ENCODE assay signal across 10 mouse cellular contexts in the genomic region with DNA sequence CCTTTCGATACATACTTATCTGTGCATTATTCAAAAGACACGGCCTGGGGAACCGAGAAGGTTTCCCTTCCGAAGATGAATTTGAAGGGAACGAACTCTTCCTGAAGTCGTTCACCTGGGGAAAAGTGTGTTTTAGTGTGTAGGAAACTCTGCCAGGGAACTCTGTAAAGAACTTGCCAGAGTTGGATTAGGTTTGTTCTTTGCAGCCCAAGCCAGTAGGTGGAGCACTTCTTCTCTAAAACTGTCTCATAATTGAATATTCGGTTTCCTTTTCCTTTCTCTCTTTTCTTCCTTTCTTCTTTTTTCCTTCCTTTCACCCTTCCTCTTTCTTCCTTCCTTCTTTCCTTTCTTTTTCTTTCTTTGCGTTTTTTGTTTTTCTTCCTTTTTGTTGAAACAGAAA. TPM values are rescaled to one million over a fixed set of nuclear protein-coding genes. Genes with fewer than 3 reads are reported as not detected.
DNase-seq lines count a peak whose midpoint lies in the region; ATAC-seq lines count a peak whose summit lies in the region.
"Had no signal": no experiment of that assay in that cellular context is flagged by ENCODE, and none has a peak within 500 bp of the region (broad histone marks: within the 10 kb centered on the region; RNA-seq: fewer than 3 reads in every experiment).

No protein-coding gene starts in this region.

- 39% methylated on average over 8 of the region's 8 CpGs for WGBS in heart, embryonic 12.5 days
- 53% methylated on average over 8 of the region's 8 CpGs for WGBS in midbrain, embryonic 11.5 days
- 48% methylated on average over 8 of the region's 8 CpGs for WGBS in midbrain, embryonic 15.5 days

- peak; percentile 7 to 29 for DNase-seq in heart, postnatal 10 days
- peak; percentile 91 for DNase-seq in midbrain, embryonic 11.5 days (ENCODE audit: low spot score, missing footprints)
- DNase-seq in urinary bladder, postnatal 4 days (ENCODE audit: low spot score in 2 of 2) = no peak

- no peak overlapping the region for H3K4me3 ChIP-seq in heart, embryonic 12.5 days
- H3K4me3 ChIP-seq in midbrain, embryonic 11.5 days (ENCODE audit: low read depth, low read length) = no peak overlapping the region
- no peak overlapping the region for H3K4me3 ChIP-seq in midbrain, embryonic 15.5 days
- H3K4me3 ChIP-seq in megakaryocyte, embryonic 14.5 days (replicated peaks) = peak overlapping the region; percentile 74
- H3K4me3 ChIP-seq: heart, embryonic 13.5 days had no signal

- H3K27me3 ChIP-seq in heart, embryonic 12.5 days (replicated peaks) = no peaks in the 10 kb centered on the region
- H3K27me3 ChIP-seq in midbrain, embryonic 11.5 days (ENCODE audit: control insufficient read depth, insufficient read depth, low read length) = no peaks in the 10 kb centered on the region
- H3K27me3 ChIP-seq in midbrain, embryonic 15.5 days (replicated peaks) = no peaks in the 10 kb centered on the region
- H3K27me3 ChIP-seq in megakaryocyte, embryonic 14.5 days (replicated peaks) = peaks cover 2% of the 10 kb centered on the region
- H3K27me3 ChIP-seq: heart, embryonic 13.5 days had no signal

- H3K4me1 ChIP-seq in heart, embryonic 12.5 days (replicated peaks) = no peaks in the 10 kb centered on the region
- no peaks in the 10 kb centered on the region for H3K4me1 ChIP-seq in midbrain, embryonic 11.5 days (ENCODE audit: control insufficient read depth, insufficient read depth, low read length)
- H3K4me1 ChIP-seq in midbrain, embryonic 15.5 days = no peaks in the 10 kb centered on the region
- peaks cover 21% of the 10 kb centered on the region for H3K4me1 ChIP-seq in megakaryocyte, embryonic 14.5 days
- H3K4me1 ChIP-seq: heart, embryonic 13.5 days had no signal

- intact Hi-C loops in heart, postnatal 10 days (cut with DNase I) = loop anchor here (5.0 kb wide), 1 partner anchor 137 kb away; a partner anchor contains a TSS

- H3K4me2 ChIP-seq in heart, embryonic 12.5 days = no peak overlapping the region
- H3K4me2 ChIP-seq in midbrain, embryonic 11.5 days = no peak overlapping the region
- no peak overlapping the region for H3K4me2 ChIP-seq in midbrain, embryonic 15.5 days
- H3K4me2 ChIP-seq: heart, embryonic 13.5 days had no signal

- no peak overlapping the region for H3K27ac ChIP-seq in heart, embryonic 12.5 days (ENCODE audit: poor library complexity, severe bottlenecking)
- no peak overlapping the region for H3K27ac ChIP-seq in midbrain, embryonic 11.5 days (ENCODE audit: low read depth, low read length)
- no peak overlapping the region for H3K27ac ChIP-seq in midbrain, embryonic 15.5 days
- H3K27ac ChIP-seq: heart, embryonic 13.5 days had no signal

- H3K9ac ChIP-seq in heart, embryonic 12.5 days = no peak overlapping the region
- no peak overlapping the region for H3K9ac ChIP-seq in midbrain, embryonic 11.5 days (ENCODE audit: low read length)
- no peak overlapping the region for H3K9ac ChIP-seq in midbrain, embryonic 15.5 days
- H3K9ac ChIP-seq: heart, embryonic 13.5 days had no signal

- no peaks in the 10 kb centered on the region for H3K36me3 ChIP-seq in heart, embryonic 12.5 days
- H3K36me3 ChIP-seq in midbrain, embryonic 11.5 days (ENCODE audit: control insufficient read depth, insufficient read depth, low read length) = no peaks in the 10 kb centered on the region
- H3K36me3 ChIP-seq in midbrain, embryonic 15.5 days (replicated peaks) = no peaks in the 10 kb centered on the region
- H3K36me3 ChIP-seq in megakaryocyte, embryonic 14.5 days (replicated peaks; ENCODE audit: low read length) = no peaks in the 10 kb centered on the region
- H3K36me3 ChIP-seq: heart, embryonic 13.5 days had no signal

- no peaks in the 10 kb centered on the region for H3K9me3 ChIP-seq in heart, embryonic 12.5 days (replicated peaks)
- H3K9me3 ChIP-seq in midbrain, embryonic 11.5 days (ENCODE audit: control insufficient read depth, low read length) = no peaks in the 10 kb centered on the region
- H3K9me3 ChIP-seq in midbrain, embryonic 15.5 days = no peaks in the 10 kb centered on the region
- no peaks in the 10 kb centered on the region for H3K9me3 ChIP-seq in megakaryocyte, embryonic 14.5 days
- H3K9me3 ChIP-seq: heart, embryonic 13.5 days had no signal

- no peak for ATAC-seq in heart, embryonic 12.5 days (ENCODE audit: insufficient number of reproducible peaks, low FRiP score)
- ATAC-seq in midbrain, embryonic 11.5 days (ENCODE audit: low FRiP score) = no peak
- no peak for ATAC-seq in midbrain, embryonic 15.5 days (replicated peaks)
- ATAC-seq in activated CD4-positive, CD25-positive, alpha-beta regulatory T cell, adult 4 months = peak; percentile 57
- no peak for ATAC-seq in erythroid progenitor cell, adult 5-6 weeks (replicated peaks; ENCODE audit: low FRiP score, poor library complexity, severe bottlenecking)

RNA-seq across cellular contexts. Expression of a gene that starts 3.4 kb away (rescaled TPM):
- total RNA-seq in heart, postnatal 10 days (2021) = not detected
- not detected in 2 replicates for polyA plus RNA-seq in heart, embryonic 12.5 days (2016; fragmentation: Nextera tagmentation; extraction: Ambion mirVana)
- not detected in 2 replicates for polyA plus RNA-seq in midbrain, embryonic 11.5 days (2014; fragmentation: Nextera tagmentation; extraction: Ambion mirVana)
- not detected in 2 replicates for polyA plus RNA-seq in midbrain, embryonic 15.5 days (2015; fragmentation: Nextera tagmentation; extraction: Ambion mirVana)
- polyA plus RNA-seq in activated CD4-positive, CD25-positive, alpha-beta regulatory T cell, adult 4 months (2017; shearing (Covaris generic)) = not detected
- not detected in 2 replicates for polyA plus RNA-seq in megakaryocyte, embryonic 14.5 days (2012; ENCODE audit: insufficient read depth, low replicate concordance)
- total RNA-seq in erythroid progenitor cell, adult 5-6 weeks (2015; ENCODE audit: low replicate concordance) = not detected in 2 replicates
- total RNA-seq in erythroid progenitor cell, adult 5-6 weeks (2017; ENCODE audit: low replicate concordance) = not detected in 2 replicates
- total RNA-seq: adrenal gland, postnatal 36 days had no signal
- polyA plus RNA-seq: heart, embryonic 13.5 days had no signal

RNA-seq across cellular contexts. Expression of a gene that starts 3.6 kb away (rescaled TPM):
- total RNA-seq in heart, postnatal 10 days (2021) = not detected
- not detected in 2 replicates for polyA plus RNA-seq in heart, embryonic 12.5 days (2016; fragmentation: Nextera tagmentation; extraction: Ambion mirVana)
- not detected in 2 replicates for polyA plus RNA-seq in midbrain, embryonic 11.5 days (2014; fragmentation: Nextera tagmentation; extraction: Ambion mirVana)
- not detected in 2 replicates for polyA plus RNA-seq in midbrain, embryonic 15.5 days (2015; fragmentation: Nextera tagmentation; extraction: Ambion mirVana)
- polyA plus RNA-seq in activated CD4-positive, CD25-positive, alpha-beta regulatory T cell, adult 4 months (2017; shearing (Covaris generic)) = not detected
- polyA plus RNA-seq in megakaryocyte, embryonic 14.5 days (2012; ENCODE audit: insufficient read depth, low replicate concordance) = not detected in 2 replicates
- not detected in 2 replicates for total RNA-seq in erythroid progenitor cell, adult 5-6 weeks (2015; ENCODE audit: low replicate concordance)
- total RNA-seq in erythroid progenitor cell, adult 5-6 weeks (2017; ENCODE audit: low replicate concordance) = not detected in 2 replicates
- total RNA-seq: adrenal gland, postnatal 36 days had no signal
- polyA plus RNA-seq: heart, embryonic 13.5 days had no signal

RNA-seq across cellular contexts. Expression of a gene that starts 10.8 kb away (rescaled TPM):
- not detected for total RNA-seq in heart, postnatal 10 days (2021)
- polyA plus RNA-seq in heart, embryonic 12.5 days (2016; fragmentation: Nextera tagmentation; extraction: Ambion mirVana) = not detected in 2 replicates
- not detected in 2 replicates for polyA plus RNA-seq in midbrain, embryonic 11.5 days (2014; fragmentation: Nextera tagmentation; extraction: Ambion mirVana)
- polyA plus RNA-seq in midbrain, embryonic 15.5 days (2015; fragmentation: Nextera tagmentation; extraction: Ambion mirVana) = not detected in 2 replicates
- not detected for polyA plus RNA-seq in activated CD4-positive, CD25-positive, alpha-beta regulatory T cell, adult 4 months (2017; shearing (Covaris generic))
- polyA plus RNA-seq in megakaryocyte, embryonic 14.5 days (2012; ENCODE audit: insufficient read depth, low replicate concordance) = not detected in 2 replicates
- total RNA-seq in erythroid progenitor cell, adult 5-6 weeks (2015; ENCODE audit: low replicate concordance) = not detected in 2 replicates
- total RNA-seq in erythroid progenitor cell, adult 5-6 weeks (2017; ENCODE audit: low replicate concordance) = not detected in 2 replicates
- total RNA-seq: adrenal gland, postnatal 36 days had no signal
- polyA plus RNA-seq: heart, embryonic 13.5 days had no signal

RNA-seq across cellular contexts. Expression of a gene that starts 36.1 kb away (rescaled TPM):
- total RNA-seq in heart, postnatal 10 days (2021) = not detected
- not detected in 2 replicates for polyA plus RNA-seq in heart, embryonic 12.5 days (2016; fragmentation: Nextera tagmentation; extraction: Ambion mirVana)
- not detected in 2 replicates for polyA plus RNA-seq in midbrain, embryonic 11.5 days (2014; fragmentation: Nextera tagmentation; extraction: Ambion mirVana)
- not detected in 2 replicates for polyA plus RNA-seq in midbrain, embryonic 15.5 days (2015; fragmentation: Nextera tagmentation; extraction: Ambion mirVana)
- polyA plus RNA-seq in activated CD4-positive, CD25-positive, alpha-beta regulatory T cell, adult 4 months (2017; shearing (Covaris generic)) = not detected
- polyA plus RNA-seq in megakaryocyte, embryonic 14.5 days (2012; ENCODE audit: insufficient read depth, low replicate concordance) = not detected in 2 replicates
- total RNA-seq in erythroid progenitor cell, adult 5-6 weeks (2015; ENCODE audit: low replicate concordance) = not detected in 2 replicates
- not detected in 2 replicates for total RNA-seq in erythroid progenitor cell, adult 5-6 weeks (2017; ENCODE audit: low replicate concordance)
- total RNA-seq: adrenal gland, postnatal 36 days had no signal
- polyA plus RNA-seq: heart, embryonic 13.5 days had no signal

RNA-seq across cellular contexts. Expression of a gene that starts 41.2 kb away (rescaled TPM):
- under 1 TPM; 0.50 TPM for total RNA-seq in heart, postnatal 10 days (2021)
- 0.83 and 1.1 TPM in 2 replicates for polyA plus RNA-seq in heart, embryonic 12.5 days (2016; fragmentation: Nextera tagmentation; extraction: Ambion mirVana)
- polyA plus RNA-seq in midbrain, embryonic 11.5 days (2014; fragmentation: Nextera tagmentation; extraction: Ambion mirVana) = 1.4 and 1.6 TPM in 2 replicates
- 1.2 and 1.6 TPM in 2 replicates for polyA plus RNA-seq in midbrain, embryonic 15.5 days (2015; fragmentation: Nextera tagmentation; extraction: Ambion mirVana)
- polyA plus RNA-seq in activated CD4-positive, CD25-positive, alpha-beta regulatory T cell, adult 4 months (2017; shearing (Covaris generic)) = not detected
- polyA plus RNA-seq in megakaryocyte, embryonic 14.5 days (2012; ENCODE audit: insufficient read depth, low replicate concordance) = 0.27 TPM in 1 of 2 replicates, not detected in the other
- not detected in 2 replicates for total RNA-seq in erythroid progenitor cell, adult 5-6 weeks (2015; ENCODE audit: low replicate concordance)
- total RNA-seq in erythroid progenitor cell, adult 5-6 weeks (2017; ENCODE audit: low replicate concordance) = 0.51 TPM in 1 of 2 replicates, not detected in the other

Comparison
In these comparisons a context has a peak if more than half of its experiments do, and no peak if none do; other contexts are left out.
1. DNase-seq: peak in heart, postnatal 10 days (2 of 2) and midbrain, embryonic 11.5 days (single experiment); none in urinary bladder, postnatal 4 days (0 of 2).